Mouse (Mus musculus): ENCODE measurements around the gene Dhx8.

DNA sequence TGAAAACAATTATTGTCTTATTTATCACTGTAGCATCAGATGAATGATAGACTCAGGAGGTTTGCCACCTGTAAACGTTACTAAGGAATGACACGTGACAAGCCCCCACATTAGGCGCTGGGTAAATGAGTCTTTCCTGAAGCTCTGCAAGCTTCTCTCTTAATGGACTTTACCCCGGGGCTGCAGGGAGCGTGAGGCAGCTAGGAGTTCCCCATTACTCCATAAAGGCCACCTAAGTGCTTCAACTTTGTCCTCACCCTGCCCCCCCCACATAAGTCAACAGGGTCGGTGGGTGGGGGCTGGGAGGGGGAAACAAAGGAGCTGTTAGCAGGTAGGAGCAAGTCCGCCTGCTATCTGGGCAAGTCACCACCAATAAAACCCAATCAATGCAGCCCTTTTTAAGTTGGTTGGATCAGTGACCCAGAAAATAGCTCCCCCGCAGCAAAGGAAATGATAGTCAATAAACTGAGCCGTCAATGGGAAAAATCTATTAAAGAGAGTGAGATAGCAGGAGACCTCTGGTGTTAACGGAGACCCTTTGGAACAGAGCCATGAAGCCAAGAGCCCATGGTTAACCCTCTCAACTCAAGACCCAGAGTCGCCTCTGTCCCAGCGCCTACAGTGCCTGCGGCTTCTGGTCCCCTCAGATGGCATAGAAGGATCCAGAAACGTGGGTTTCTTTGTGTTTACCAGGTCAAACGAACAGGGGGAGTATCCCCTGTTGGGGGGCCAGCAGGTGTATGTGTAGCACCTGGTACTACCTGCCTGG is 76.5 kb downstream of the Dhx8 start:
- TF ChIP-seq CTCF (conservative IDR thresholded peaks at IDR 0.05; ENCODE audit: low read length), result no peak
- TF ChIP-seq POU5F1 (IDR thresholded peaks at IDR 0.05; ENCODE audit: borderline replicate concordance, low read length), result no peak
- no peak for TF ChIP-seq NANOG (IDR thresholded peaks at IDR 0.05; ENCODE audit: borderline replicate concordance, low read length)
